In genomic region chr5:99214400-99214799, GRCm38 (mm10) we compare ENCODE assay signal across 12 mouse cellular contexts.
DNase-seq lines count a peak whose midpoint lies in the region; TF ChIP-seq lines count a peak whose summit lies in the region.
"Had no signal": no experiment of that assay in that cellular context is flagged by ENCODE, and none has a peak within 500 bp of the region (broad histone marks: within the 10 kb centered on the region; RNA-seq: fewer than 3 reads in every experiment).

No protein-coding gene starts in this region.

- TF ChIP-seq CTCF in layer of hippocampus, adult 2 months (conservative IDR thresholded peaks at IDR 0.05), result no peak

- no peak overlapping the region for H3K4me3 ChIP-seq in layer of hippocampus, adult 2 months

- peak in 1 of 2 experiments; percentile 37 for DNase-seq in layer of hippocampus, adult 2 months (ENCODE audit: low spot score in 2 of 2)
- no peak for DNase-seq in layer of hippocampus, adult 8-10 months (ENCODE audit: low spot score in 2 of 2)
- DNase-seq in 3T3-L1 (ENCODE audit: low read depth, low spot score) (peak; percentile 79), NIH3T3 (ENCODE audit: low read depth) (peak; percentile 79)
- peak; percentile 36 for DNase-seq in lung, postnatal 10 days
- DNase-seq in urinary bladder, postnatal 14 days (ENCODE audit: low spot score), result no peak
- DNase-seq in gastrocnemius, postnatal 4 days (ENCODE audit: low spot score in 2 of 2), result no peak
- DNase-seq in adrenal gland, postnatal 36 days, result no peak
- DNase-seq: adrenal gland, postnatal 14 days; cerebellum, adult 9-10 months; thymus, postnatal 25 days had no signal

- H3K27ac ChIP-seq in layer of hippocampus, adult 2 months, result peak overlapping the region; percentile 65
- H3K27ac ChIP-seq: hindbrain, postnatal 0 days had no signal

Comparison
In these comparisons a context has a peak if more than half of its experiments do, and no peak if none do; other contexts are left out.
1. DNase-seq: peak in 3T3-L1 (single experiment), NIH3T3 (single experiment) and lung, postnatal 10 days (single experiment); none in layer of hippocampus, adult 8-10 months (0 of 2), urinary bladder, postnatal 14 days (single experiment), gastrocnemius, postnatal 4 days (0 of 2) and adrenal gland, postnatal 36 days (0 of 2).